Mouse (Mus musculus) c-Kit-negative CD71-positive TER-119-positive erythroid progenitor cells, embryonic 14.5 days (primary cell): Measurements from ENCODE around the gene Filip1l.

Source experiments
- DNase-seq: peaks from one replicate; pipeline ENCODE4 v3.0.0-alpha.2; 2013; ENCODE audit warnings: low read depth, low spot score

Filip1l gene

GRCm38 (mm10) chr16:57397845-57398244 is 45.0 kb downstream of the Filip1l start:
- DNase-seq, result no peak

- peak; percentile 21 for DNase-seq
Measured at GRCm38 (mm10) chr16:57398387-57399214, 45.7 kb downstream of the Filip1l start.

- no peak for DNase-seq
Measured at GRCm38 (mm10) chr16:57399566-57399965, 46.7 kb downstream of the Filip1l start.

- no peak for DNase-seq
Measured at GRCm38 (mm10) chr16:57401702-57402101, 48.8 kb downstream of the Filip1l start.

- no peak for DNase-seq
Measured at GRCm38 (mm10) chr16:57402910-57403309, 50.0 kb downstream of the Filip1l start.

GRCm38 (mm10) chr16:57403825-57404224 is 50.9 kb downstream of the Filip1l start:
- DNase-seq, result no peak

- DNase-seq, result no peak
Measured at GRCm38 (mm10) chr16:57412766-57413165, 59.9 kb downstream of the Filip1l start.

- DNase-seq, result no peak
Measured at GRCm38 (mm10) chr16:57416049-57416448, 63.2 kb downstream of the Filip1l start.

DNA sequence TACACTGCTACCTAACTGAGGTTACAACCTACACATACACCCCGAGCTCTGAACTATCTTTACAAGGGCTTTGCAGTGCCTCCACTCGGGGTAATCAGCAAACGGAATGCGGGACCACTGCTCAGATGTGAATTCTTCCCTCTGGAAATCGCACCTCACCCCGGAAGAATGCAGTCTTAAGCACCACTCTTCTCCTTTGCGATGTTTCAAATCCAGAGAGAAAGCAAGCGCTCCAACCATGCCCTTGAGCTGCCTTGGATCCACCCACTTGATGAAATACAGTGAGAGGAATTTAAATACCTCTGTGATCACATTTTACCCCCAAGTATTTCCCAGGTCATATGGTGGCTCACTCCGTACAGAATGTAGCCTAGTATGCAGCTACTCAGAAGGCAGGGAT is 64.1 kb downstream of the Filip1l start:
- DNase-seq, result no peak

GRCm38 (mm10) chr16:57417955-57418354 is 65.1 kb downstream of the Filip1l start:
- DNase-seq, result no peak

DNA sequence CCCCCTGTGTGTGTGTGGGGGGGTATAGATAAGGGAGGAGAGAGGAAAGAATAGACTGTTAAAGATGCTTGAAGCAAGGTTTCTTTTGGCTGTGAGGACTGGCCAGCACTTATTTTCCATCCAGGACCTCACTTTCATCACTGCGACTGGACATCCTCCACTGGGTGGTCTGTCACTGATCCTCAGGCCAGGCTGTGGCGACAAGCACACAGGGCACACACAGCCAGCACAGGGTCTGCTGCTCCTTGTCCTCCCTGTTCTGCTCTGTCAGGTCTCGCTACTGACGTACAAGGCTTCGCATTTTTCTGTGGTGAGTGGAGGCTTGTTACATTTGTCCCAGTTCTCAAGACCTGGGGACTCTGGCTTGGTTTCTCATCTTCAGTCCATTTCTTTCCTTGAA is 66.4 kb downstream of the Filip1l start:
- DNase-seq, result no peak

GRCm38 (mm10) chr16:57419881-57420280 is 67.0 kb downstream of the Filip1l start:
- DNase-seq, result no peak

DNA sequence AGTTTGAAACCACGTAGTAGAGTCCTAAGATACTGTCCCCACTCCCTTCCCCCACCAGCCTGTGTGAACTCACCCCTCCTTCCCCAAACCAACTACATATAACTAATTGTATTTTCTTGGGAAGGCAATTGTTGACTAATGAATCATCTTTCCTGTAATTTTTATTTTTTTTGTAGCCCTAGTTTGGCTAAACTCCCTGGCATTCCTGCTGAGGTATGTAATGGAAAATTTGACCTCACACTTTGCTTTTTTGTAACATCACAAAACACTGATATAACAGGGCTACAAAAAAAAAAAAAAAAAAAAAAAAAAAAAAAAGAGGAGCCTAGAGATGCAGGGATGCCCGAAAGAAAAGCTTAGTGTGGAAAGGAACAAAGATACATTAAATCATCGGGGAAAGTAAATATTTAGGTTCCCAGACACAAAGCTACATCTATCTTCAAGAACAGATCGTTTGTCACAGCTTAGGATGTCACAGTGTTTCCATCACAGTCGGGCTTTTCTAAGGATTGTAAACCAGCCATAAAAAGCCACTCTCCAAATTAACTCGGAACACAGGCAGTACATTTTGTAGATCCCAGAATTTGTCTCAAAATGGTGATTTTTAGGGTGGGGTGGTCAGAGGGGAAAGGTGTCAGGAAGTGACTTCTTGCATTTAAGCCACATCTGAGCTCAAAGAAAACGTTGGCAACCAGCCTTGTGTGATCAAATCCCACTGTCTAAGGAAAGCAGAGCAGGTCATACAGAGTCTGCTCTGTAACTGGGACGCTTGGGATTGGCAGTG is 68.1 kb downstream of the Filip1l start:
- DNase-seq, result no peak

- no peak for DNase-seq
Measured at GRCm38 (mm10) chr16:57421680-57422417, 69.0 kb downstream of the Filip1l start.

- no peak for DNase-seq
Measured at GRCm38 (mm10) chr16:57423001-57423800, 70.3 kb downstream of the Filip1l start.

- DNase-seq, result no peak
Measured at GRCm38 (mm10) chr16:57426680-57427079, 73.8 kb downstream of the Filip1l start.

DNA sequence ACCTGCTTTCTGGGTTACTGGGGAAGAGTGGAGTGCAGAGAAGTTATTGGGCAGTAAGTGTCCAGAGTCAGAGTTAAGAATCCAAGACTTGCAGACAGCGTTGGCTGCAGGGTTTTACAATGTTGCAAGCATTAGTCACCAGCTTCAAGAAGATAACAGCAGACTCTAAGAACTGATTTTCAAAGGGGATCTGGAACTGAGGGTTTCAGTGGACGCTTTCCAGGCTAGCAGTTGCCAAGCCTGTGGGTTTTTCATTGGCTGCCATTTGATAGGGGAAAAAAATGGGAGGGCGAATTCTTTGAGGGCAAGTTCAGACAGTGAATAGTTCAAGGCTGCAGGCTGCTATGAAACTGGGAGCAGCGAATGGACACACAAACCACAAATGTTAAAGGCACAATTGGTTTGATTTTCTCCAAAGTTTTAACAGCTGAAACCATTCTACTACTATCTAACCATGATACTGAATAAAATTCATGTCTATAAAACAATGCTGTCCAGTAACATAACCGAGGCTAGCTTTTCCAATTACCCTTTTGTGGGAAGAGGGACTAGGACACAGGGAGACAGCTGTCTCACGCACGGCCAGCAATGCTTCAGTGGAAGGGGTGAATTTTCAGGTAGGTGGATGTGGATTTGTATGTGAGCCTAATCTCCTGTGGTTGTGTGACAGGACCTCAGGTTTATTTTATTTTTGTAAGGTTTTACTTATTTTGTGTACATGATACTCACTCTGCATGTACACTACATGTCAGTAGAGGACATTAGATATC is 74.8 kb downstream of the Filip1l start:
- DNase-seq, result no peak

- no peak for DNase-seq
Measured at GRCm38 (mm10) chr16:57428977-57429376, 76.1 kb downstream of the Filip1l start.

- no peak for DNase-seq
Measured at GRCm38 (mm10) chr16:57431294-57431693, 78.4 kb downstream of the Filip1l start.

GRCm38 (mm10) chr16:57433173-57433572 is 80.3 kb downstream of the Filip1l start:
- no peak for DNase-seq
